ENCODE assay signal across 26 mouse cellular contexts in the genomic region with DNA sequence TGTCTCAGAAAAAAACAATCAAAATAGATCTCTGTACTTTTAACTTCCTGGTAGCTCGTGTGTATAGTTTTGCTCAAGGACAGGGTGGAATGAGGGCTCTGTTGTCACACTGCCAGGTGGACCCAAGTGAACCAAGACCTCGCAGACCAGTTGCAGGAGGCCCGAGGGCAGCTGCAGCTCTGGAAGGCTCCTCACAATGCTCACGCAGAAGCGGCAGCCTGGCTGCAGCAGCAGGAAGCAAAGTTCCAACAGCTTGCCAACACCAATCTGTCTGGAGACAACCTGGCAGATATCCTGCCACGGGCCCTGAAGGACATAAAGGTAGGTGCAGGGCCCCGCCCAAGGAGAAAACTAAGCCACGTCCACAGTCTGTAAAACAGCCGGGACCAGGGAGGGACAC.
DNase-seq lines count a peak whose midpoint lies in the region; ATAC-seq and TF ChIP-seq lines count a peak whose summit lies in the region.
"Had no signal": no experiment of that assay in that cellular context is flagged by ENCODE, and none has a peak within 500 bp of the region (broad histone marks: within the 10 kb centered on the region; RNA-seq: fewer than 3 reads in every experiment).

No protein-coding gene starts in this region.

- peaks cover 73% of the 10 kb centered on the region for H3K36me3 ChIP-seq in kidney, embryonic 15.5 days
- no peaks in the 10 kb centered on the region for H3K36me3 ChIP-seq in intestine, embryonic 15.5 days
- peaks cover 14% of the 10 kb centered on the region for H3K36me3 ChIP-seq in stomach, postnatal 0 days (ENCODE audit: control insufficient read depth, insufficient read depth, low read length)
- peaks cover 99% of the 10 kb centered on the region for H3K36me3 ChIP-seq in forebrain, embryonic 10.5 days (replicated peaks)
- H3K36me3 ChIP-seq: liver, embryonic 12.5 days had no signal

- no peak overlapping the region for H3K4me3 ChIP-seq in kidney, embryonic 15.5 days (replicated peaks)
- H3K4me3 ChIP-seq in intestine, embryonic 15.5 days (replicated peaks): no peak overlapping the region
- H3K4me3 ChIP-seq in stomach, postnatal 0 days (ENCODE audit: low read depth, low read length): no peak overlapping the region
- no peak overlapping the region for H3K4me3 ChIP-seq in forebrain, embryonic 10.5 days
- H3K4me3 ChIP-seq: embryonic facial prominence, embryonic 13.5 days; forebrain, embryonic 12.5 days; liver, embryonic 12.5 days; megakaryocyte, embryonic 14.5 days; midbrain, embryonic 12.5 days; myocyte; neural tube, embryonic 12.5 days had no signal

- no peak overlapping the region for H3K9ac ChIP-seq in kidney, embryonic 15.5 days
- H3K9ac ChIP-seq in intestine, embryonic 15.5 days: no peak overlapping the region
- H3K9ac ChIP-seq in stomach, postnatal 0 days (ENCODE audit: low read length): no peak overlapping the region
- H3K9ac ChIP-seq: embryonic facial prominence, embryonic 13.5 days; forebrain, embryonic 12.5 days; forebrain, postnatal 0 days; liver, embryonic 12.5 days; liver, postnatal 0 days; midbrain, embryonic 12.5 days; neural tube, embryonic 12.5 days had no signal

- no peak for ATAC-seq in kidney, embryonic 15.5 days (replicated peaks; ENCODE audit: low FRiP score)
- peak; percentile 78 for ATAC-seq in intestine, embryonic 15.5 days
- peak; percentile 54; the same call in 1 of the 2 replicates for ATAC-seq in stomach, postnatal 0 days (ENCODE audit: low FRiP score, low TSS enrichment)
- ATAC-seq: forebrain, postnatal 0 days; hindbrain, embryonic 16.5 days; liver, embryonic 12.5 days; liver, postnatal 0 days; lung, postnatal 0 days; Patski had no signal

- H3K27ac ChIP-seq in kidney, embryonic 15.5 days: no peak overlapping the region
- no peak overlapping the region for H3K27ac ChIP-seq in intestine, embryonic 15.5 days
- H3K27ac ChIP-seq in stomach, postnatal 0 days (replicated peaks): no peak overlapping the region
- H3K27ac ChIP-seq in forebrain, embryonic 10.5 days: no peak overlapping the region
- H3K27ac ChIP-seq: embryonic facial prominence, embryonic 13.5 days; forebrain, embryonic 12.5 days; liver, embryonic 12.5 days; midbrain, embryonic 12.5 days; neural tube, embryonic 12.5 days had no signal

- no peak overlapping the region for H3K4me2 ChIP-seq in kidney, embryonic 15.5 days
- H3K4me2 ChIP-seq in intestine, embryonic 15.5 days (replicated peaks): no peak overlapping the region
- H3K4me2 ChIP-seq in stomach, postnatal 0 days (replicated peaks; ENCODE audit: low read depth): no peak overlapping the region
- H3K4me2 ChIP-seq: embryonic facial prominence, embryonic 13.5 days; forebrain, embryonic 12.5 days; liver, embryonic 12.5 days; midbrain, embryonic 12.5 days; neural tube, embryonic 12.5 days had no signal

- no peaks in the 10 kb centered on the region for H3K27me3 ChIP-seq in kidney, embryonic 15.5 days
- no peaks in the 10 kb centered on the region for H3K27me3 ChIP-seq in intestine, embryonic 15.5 days (replicated peaks)
- H3K27me3 ChIP-seq in stomach, postnatal 0 days (ENCODE audit: control insufficient read depth, insufficient read depth, low read length): no peaks in the 10 kb centered on the region
- H3K27me3 ChIP-seq in forebrain, embryonic 10.5 days (ENCODE audit: poor library complexity, severe bottlenecking): no peaks in the 10 kb centered on the region
- H3K27me3 ChIP-seq: embryonic facial prominence, embryonic 13.5 days; forebrain, embryonic 12.5 days; liver, embryonic 12.5 days; megakaryocyte, embryonic 14.5 days; midbrain, embryonic 12.5 days; neural tube, embryonic 12.5 days; Patski had no signal

- no peaks in the 10 kb centered on the region for H3K4me1 ChIP-seq in kidney, embryonic 15.5 days
- H3K4me1 ChIP-seq in intestine, embryonic 15.5 days (replicated peaks): no peaks in the 10 kb centered on the region
- no peaks in the 10 kb centered on the region for H3K4me1 ChIP-seq in stomach, postnatal 0 days (replicated peaks; ENCODE audit: control insufficient read depth, insufficient read depth)
- no peaks in the 10 kb centered on the region for H3K4me1 ChIP-seq in forebrain, embryonic 10.5 days
- H3K4me1 ChIP-seq: embryonic facial prominence, embryonic 13.5 days; forebrain, embryonic 12.5 days; liver, embryonic 12.5 days; midbrain, embryonic 12.5 days; neural tube, embryonic 12.5 days had no signal

- TF ChIP-seq CTCF in stomach, postnatal 0 days (IDR thresholded peaks at IDR 0.05; ENCODE audit: low read depth): no peak

- 88% methylated on average over 9 of the region's 9 CpGs for WGBS in kidney, embryonic 15.5 days
- WGBS in intestine, embryonic 15.5 days: 71% methylated on average over 9 of the region's 9 CpGs
- WGBS in stomach, postnatal 0 days: 76% methylated on average over 9 of the region's 9 CpGs
- WGBS in forebrain, embryonic 10.5 days: 90% methylated on average over 9 of the region's 9 CpGs

- TF ChIP-seq EP300 in stomach, postnatal 0 days (optimal IDR thresholded peaks at IDR 0.05): no peak

- peak; percentile 18 for DNase-seq in kidney, adult 18-20 months
- DNase-seq in kidney, postnatal 14 days: peak; percentile 37
- DNase-seq in stomach, postnatal 0 days (ENCODE audit: low spot score): peak; percentile 27
- no peak for DNase-seq in forebrain, embryonic 10.5 days (ENCODE audit: extremely low spot score, low spot score)
- DNase-seq in heart, adult 9 months (ENCODE audit: low spot score in 2 of 2): no peak
- DNase-seq: adrenal gland, postnatal 25 days; cerebellum, adult 11-12 months; cerebellum, adult 9-11 months; forebrain, postnatal 0 days; heart, postnatal 14 days; layer of hippocampus, postnatal 36 days; left cerebral cortex, postnatal 4 days; liver, postnatal 0 days; lung, postnatal 4 days had no signal

- no peaks in the 10 kb centered on the region for H3K9me3 ChIP-seq in kidney, embryonic 15.5 days (replicated peaks)
- H3K9me3 ChIP-seq in intestine, embryonic 15.5 days: no peaks in the 10 kb centered on the region
- no peaks in the 10 kb centered on the region for H3K9me3 ChIP-seq in stomach, postnatal 0 days (ENCODE audit: control insufficient read depth, low read length)
- no peaks in the 10 kb centered on the region for H3K9me3 ChIP-seq in forebrain, embryonic 10.5 days
- H3K9me3 ChIP-seq: embryonic facial prominence, embryonic 13.5 days; forebrain, embryonic 12.5 days; liver, embryonic 12.5 days; megakaryocyte, embryonic 14.5 days; midbrain, embryonic 12.5 days; neural tube, embryonic 12.5 days had no signal

Comparison
In these comparisons a context has a peak if more than half of its experiments do, and no peak if none do; other contexts are left out.
1. DNase-seq: peak in kidney, adult 18-20 months (single experiment), kidney, postnatal 14 days (single experiment) and stomach, postnatal 0 days (single experiment); none in forebrain, embryonic 10.5 days (single experiment) and heart, adult 9 months (0 of 2).